In the genomic region with DNA sequence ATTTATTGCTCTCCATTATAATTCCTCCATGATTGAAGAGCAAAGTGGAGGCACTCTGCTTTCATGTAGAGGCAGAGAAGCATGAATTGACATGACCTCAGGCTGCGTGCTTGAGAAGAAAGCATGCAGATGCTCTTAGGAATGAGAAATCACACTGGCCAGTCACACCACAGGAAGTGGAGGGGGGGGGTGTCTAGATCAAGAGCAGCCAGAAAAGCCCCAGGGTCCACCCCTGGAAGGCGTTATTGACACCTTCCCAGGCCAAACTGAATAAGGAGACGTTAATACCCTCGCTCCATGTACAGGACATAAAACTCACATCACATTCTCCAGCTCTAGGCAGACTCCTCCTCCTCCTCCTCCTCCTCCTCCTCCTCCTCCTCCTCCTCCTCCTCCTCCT, we compare ENCODE assay signal across 17 mouse cellular contexts. TPM values are rescaled to one million over a fixed set of nuclear protein-coding genes. Genes with fewer than 3 reads are reported as not detected.
DNase-seq lines count a peak whose midpoint lies in the region; ATAC-seq lines count a peak whose summit lies in the region.
"Had no signal": no experiment of that assay in that cellular context is flagged by ENCODE, and none has a peak within 500 bp of the region (broad histone marks: within the 10 kb centered on the region; RNA-seq: fewer than 3 reads in every experiment).

No protein-coding gene starts in this region.

- H3K9ac ChIP-seq in kidney, embryonic 14.5 days (ENCODE audit: low read depth, low read length), result no peak overlapping the region
- H3K9ac ChIP-seq in neural tube, embryonic 15.5 days (replicated peaks), result no peak overlapping the region
- no peak overlapping the region for H3K9ac ChIP-seq in embryonic facial prominence, embryonic 14.5 days (ENCODE audit: low read depth, low read length)
- H3K9ac ChIP-seq in forebrain, embryonic 16.5 days (replicated peaks; ENCODE audit: low read depth, low read length), result no peak overlapping the region
- H3K9ac ChIP-seq: hindbrain, embryonic 13.5 days had no signal

- H3K9me3 ChIP-seq in kidney, embryonic 14.5 days (ENCODE audit: control insufficient read depth, low read length), result no peaks in the 10 kb centered on the region
- H3K9me3 ChIP-seq in neural tube, embryonic 15.5 days (replicated peaks), result no peaks in the 10 kb centered on the region
- no peaks in the 10 kb centered on the region for H3K9me3 ChIP-seq in embryonic facial prominence, embryonic 14.5 days (ENCODE audit: control insufficient read depth, low read length)
- H3K9me3 ChIP-seq in forebrain, embryonic 16.5 days (ENCODE audit: control insufficient read depth, low read length), result no peaks in the 10 kb centered on the region
- H3K9me3 ChIP-seq: G1E; hindbrain, embryonic 13.5 days; midbrain, embryonic 10.5 days had no signal

- no peak overlapping the region for H3K27ac ChIP-seq in kidney, embryonic 14.5 days (ENCODE audit: low read depth, low read length)
- H3K27ac ChIP-seq in neural tube, embryonic 15.5 days (replicated peaks), result no peak overlapping the region
- no peak overlapping the region for H3K27ac ChIP-seq in embryonic facial prominence, embryonic 14.5 days (replicated peaks; ENCODE audit: low read depth, low read length)
- H3K27ac ChIP-seq in forebrain, embryonic 16.5 days (ENCODE audit: low read length), result no peak overlapping the region
- H3K27ac ChIP-seq: hindbrain, embryonic 13.5 days; left cerebral cortex, adult 2 months; midbrain, embryonic 10.5 days had no signal

- DNase-seq in kidney, postnatal 10 days, result no peak
- peak; percentile 29 for DNase-seq in neural tube, embryonic 10.5 days (ENCODE audit: extremely low spot score, low spot score)
- DNase-seq in embryonic facial prominence, embryonic 14.5 days (ENCODE audit: low spot score), result peak; percentile 44
- peak; percentile 19 for DNase-seq in retina, embryonic 14.5 days (ENCODE audit: low spot score)
- DNase-seq in right cerebral cortex, postnatal 14 days, result no peak
- DNase-seq: adrenal gland, postnatal 36 days; cerebellum, postnatal 36 days; kidney, postnatal 36 days; lung, postnatal 10 days had no signal

- 0% methylated on average over 4 of the region's 4 CpGs for WGBS in kidney, embryonic 14.5 days
- WGBS in neural tube, embryonic 15.5 days, result 27% methylated on average over 4 of the region's 4 CpGs
- WGBS in embryonic facial prominence, embryonic 14.5 days, result 2% methylated on average over 4 of the region's 4 CpGs
- WGBS in forebrain, embryonic 16.5 days, result 34% methylated on average over 4 of the region's 4 CpGs

- no peak overlapping the region for H3K4me2 ChIP-seq in kidney, embryonic 14.5 days (replicated peaks; ENCODE audit: low read depth, low read length)
- H3K4me2 ChIP-seq in neural tube, embryonic 15.5 days, result no peak overlapping the region
- no peak overlapping the region for H3K4me2 ChIP-seq in embryonic facial prominence, embryonic 14.5 days (ENCODE audit: low read depth, low read length)
- no peak overlapping the region for H3K4me2 ChIP-seq in forebrain, embryonic 16.5 days (ENCODE audit: low read length)
- H3K4me2 ChIP-seq: hindbrain, embryonic 13.5 days; liver, embryonic 11.5 days had no signal

- 0 out of 2 replicates have a peak, but pooled peaks cover 4% of the 10 kb centered on the region for H3K4me1 ChIP-seq in kidney, embryonic 14.5 days (ENCODE audit: control insufficient read depth, insufficient read depth, low read length)
- H3K4me1 ChIP-seq in neural tube, embryonic 15.5 days, result no peaks in the 10 kb centered on the region
- no peaks in the 10 kb centered on the region for H3K4me1 ChIP-seq in embryonic facial prominence, embryonic 14.5 days (ENCODE audit: control insufficient read depth, insufficient read depth, low read length)
- H3K4me1 ChIP-seq in forebrain, embryonic 16.5 days (replicated peaks; ENCODE audit: control insufficient read depth, insufficient read depth, low read length), result no peaks in the 10 kb centered on the region

- no peaks in the 10 kb centered on the region for H3K36me3 ChIP-seq in kidney, embryonic 14.5 days (ENCODE audit: control insufficient read depth, insufficient read depth, low read length)
- H3K36me3 ChIP-seq in neural tube, embryonic 15.5 days, result no peaks in the 10 kb centered on the region
- H3K36me3 ChIP-seq in embryonic facial prominence, embryonic 14.5 days (ENCODE audit: control insufficient read depth, insufficient read depth, low read length), result no peaks in the 10 kb centered on the region
- no peaks in the 10 kb centered on the region for H3K36me3 ChIP-seq in forebrain, embryonic 16.5 days (ENCODE audit: control insufficient read depth, insufficient read depth)
- H3K36me3 ChIP-seq: G1E; hindbrain, embryonic 13.5 days; midbrain, embryonic 10.5 days had no signal

- peak; percentile 91 for ATAC-seq in kidney, embryonic 14.5 days (ENCODE audit: low FRiP score, low TSS enrichment)
- ATAC-seq in neural tube, embryonic 15.5 days (ENCODE audit: low FRiP score), result no peak
- ATAC-seq in embryonic facial prominence, embryonic 14.5 days (ENCODE audit: low read depth), result no peak
- no peak for ATAC-seq in forebrain, embryonic 16.5 days

- no peaks in the 10 kb centered on the region for H3K27me3 ChIP-seq in kidney, embryonic 14.5 days (ENCODE audit: control insufficient read depth, insufficient read depth, low read length)
- no peaks in the 10 kb centered on the region for H3K27me3 ChIP-seq in neural tube, embryonic 15.5 days (replicated peaks)
- H3K27me3 ChIP-seq in embryonic facial prominence, embryonic 14.5 days (replicated peaks; ENCODE audit: control insufficient read depth, insufficient read depth, low read length), result no peaks in the 10 kb centered on the region
- H3K27me3 ChIP-seq in forebrain, embryonic 16.5 days (replicated peaks; ENCODE audit: control insufficient read depth, insufficient read depth, low read length), result no peaks in the 10 kb centered on the region
- H3K27me3 ChIP-seq: hindbrain, embryonic 13.5 days had no signal

- no peak overlapping the region for H3K4me3 ChIP-seq in kidney, embryonic 14.5 days (ENCODE audit: low read length)
- no peak overlapping the region for H3K4me3 ChIP-seq in neural tube, embryonic 15.5 days (replicated peaks)
- H3K4me3 ChIP-seq in embryonic facial prominence, embryonic 14.5 days (ENCODE audit: low read depth, low read length), result no peak overlapping the region
- no peak overlapping the region for H3K4me3 ChIP-seq in forebrain, embryonic 16.5 days (replicated peaks; ENCODE audit: low read length)
- H3K4me3 ChIP-seq: hindbrain, embryonic 13.5 days; left cerebral cortex, adult 2 months; midbrain, embryonic 10.5 days had no signal

RNA-seq across cellular contexts. Expression of gene Xdh, which starts 34.5 kb away (rescaled TPM):
- 0.97 and 1.1 TPM in 2 replicates for polyA plus RNA-seq in kidney, embryonic 14.5 days (2014; fragmentation: Nextera tagmentation; extraction: Ambion mirVana)
- 0.47 and 1.5 TPM in 2 replicates for polyA plus RNA-seq in neural tube, embryonic 15.5 days (2015; fragmentation: Nextera tagmentation; extraction: Ambion mirVana)
- polyA plus RNA-seq in embryonic facial prominence, embryonic 14.5 days (2014; fragmentation: Nextera tagmentation; extraction: Ambion mirVana), result 2.5 TPM in 2 replicates
- 0.29 and 0.47 TPM in 2 replicates for polyA plus RNA-seq in forebrain, embryonic 16.5 days (2015; fragmentation: Nextera tagmentation; extraction: Ambion mirVana)
- polyA plus RNA-seq: G1E had no signal

Comparison
In these comparisons a context has a peak if more than half of its experiments do, and no peak if none do; other contexts are left out.
1. DNase-seq: peak in neural tube, embryonic 10.5 days (single experiment), embryonic facial prominence, embryonic 14.5 days (single experiment) and retina, embryonic 14.5 days (single experiment); none in kidney, postnatal 10 days (single experiment) and right cerebral cortex, postnatal 14 days (single experiment).